Mouse (Mus musculus) cerebellum, adult 2 months (tissue): Measurements from ENCODE around the gene Procr.
"Not testable (repeated sequence)": the region's sequence is repeated elsewhere in the genome, so short reads cannot be mapped to it uniquely, and the experiment has no call there.

Source experiments
- CTCF ChIP-seq: fragments of 200-500 bp; IDR thresholded peaks from 2 replicates; pipeline ENCODE4 v1.5.1; 2011; ENCODE audit warnings: low read depth, mild to moderate bottlenecking, control low read depth, low read length, moderate library complexity, borderline replicate concordance; ENCODE audit not compliant: insufficient read depth
- POLR2A ChIP-seq: fragments of 200-500 bp; IDR thresholded peaks from 2 replicates; pipeline ENCODE4 v1.6.1; 2011; ENCODE audit warnings: low read length, control low read depth, borderline replicate concordance; ENCODE audit not compliant: insufficient read depth

DNA sequence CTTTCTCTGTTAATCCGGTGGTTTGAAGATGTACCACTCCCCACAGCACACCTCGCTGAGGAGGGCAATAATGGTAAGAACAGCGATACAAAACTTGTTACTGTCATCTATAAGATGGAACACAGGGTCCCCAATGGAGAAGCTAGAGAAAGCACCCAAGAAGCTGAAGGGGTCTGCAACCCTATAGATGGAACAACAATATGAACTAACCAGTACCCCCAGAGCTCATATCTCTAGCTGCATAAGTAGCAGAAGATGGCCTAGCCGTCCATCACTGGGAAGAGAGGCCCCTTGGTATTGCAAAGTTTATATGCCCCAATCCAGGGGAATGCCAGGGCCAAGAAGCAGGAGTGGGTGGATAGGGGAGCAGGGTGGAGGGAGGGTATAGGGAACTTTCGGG, 15.2 kb upstream of the Procr start, which contains the start of gene Gm17581:
- TF ChIP-seq POLR2A, CTCF: not testable (repeated sequence)
